Mouse (Mus musculus): ENCODE results near the gene Olfr1056.
"Not testable (repeated sequence)": the region's sequence is repeated elsewhere in the genome, so short reads cannot be mapped to it uniquely, and the experiment has no call there.

The Olfr1056 gene

GRCm38 (mm10) chr2:86362369-86362768, at the start of gene Olfr1056:
Gene Olfr1056 (minus strand): TSS chr2:86362469.
- no peak for DNase-seq (ENCODE audit: low spot score)

GRCm38 (mm10) chr2:86395114-86395513, 32.8 kb upstream of the Olfr1056 start:
- DNase-seq (ENCODE audit: low spot score), result no peak

GRCm38 (mm10) chr2:86388461-86388860, 26.2 kb upstream of the Olfr1056 start, which contains the start of gene Olfr1058:
Gene Olfr1058 (minus strand): TSS chr2:86388561.
- not testable (repeated sequence) for DNase-seq (ENCODE audit: low spot score)

GRCm38 (mm10) chr2:86378293-86378692, 16.0 kb upstream of the Olfr1056 start, which contains the start of gene Olfr1057:
Gene Olfr1057 (minus strand): TSS chr2:86378393.
- no peak for DNase-seq (ENCODE audit: low spot score)

- DNase-seq (ENCODE audit: low spot score), result not testable (repeated sequence)
Measured at GRCm38 (mm10) chr2:86366342-86366741, 4.1 kb upstream of the Olfr1056 start.

GRCm38 (mm10) chr2:86351751-86352150, 10.5 kb downstream of the Olfr1056 start:
- not testable (repeated sequence) for DNase-seq (ENCODE audit: low spot score)

GRCm38 (mm10) chr2:86350184-86350583, 12.1 kb downstream of the Olfr1056 start, which contains the start of gene Olfr1055:
Gene Olfr1055 (minus strand): TSS chr2:86350284.
- DNase-seq (ENCODE audit: low spot score), result no peak

GRCm38 (mm10) chr2:86335333-86335732, 26.9 kb downstream of the Olfr1056 start, which contains the start of gene Olfr1054:
Gene Olfr1054 (minus strand): TSS chr2:86335433.
- DNase-seq (ENCODE audit: low spot score), result no peak

- DNase-seq (ENCODE audit: low spot score), result no peak
Measured at GRCm38 (mm10) chr2:86315184-86315583, 47.1 kb downstream of the Olfr1056 start, which contains the start of gene Olfr1053. Gene Olfr1053 (minus strand): TSS chr2:86315284.

Data from ovary, postnatal 36 days (tissue).